Mouse (Mus musculus): ENCODE measurements around the gene Lta.

Lta gene

DNA sequence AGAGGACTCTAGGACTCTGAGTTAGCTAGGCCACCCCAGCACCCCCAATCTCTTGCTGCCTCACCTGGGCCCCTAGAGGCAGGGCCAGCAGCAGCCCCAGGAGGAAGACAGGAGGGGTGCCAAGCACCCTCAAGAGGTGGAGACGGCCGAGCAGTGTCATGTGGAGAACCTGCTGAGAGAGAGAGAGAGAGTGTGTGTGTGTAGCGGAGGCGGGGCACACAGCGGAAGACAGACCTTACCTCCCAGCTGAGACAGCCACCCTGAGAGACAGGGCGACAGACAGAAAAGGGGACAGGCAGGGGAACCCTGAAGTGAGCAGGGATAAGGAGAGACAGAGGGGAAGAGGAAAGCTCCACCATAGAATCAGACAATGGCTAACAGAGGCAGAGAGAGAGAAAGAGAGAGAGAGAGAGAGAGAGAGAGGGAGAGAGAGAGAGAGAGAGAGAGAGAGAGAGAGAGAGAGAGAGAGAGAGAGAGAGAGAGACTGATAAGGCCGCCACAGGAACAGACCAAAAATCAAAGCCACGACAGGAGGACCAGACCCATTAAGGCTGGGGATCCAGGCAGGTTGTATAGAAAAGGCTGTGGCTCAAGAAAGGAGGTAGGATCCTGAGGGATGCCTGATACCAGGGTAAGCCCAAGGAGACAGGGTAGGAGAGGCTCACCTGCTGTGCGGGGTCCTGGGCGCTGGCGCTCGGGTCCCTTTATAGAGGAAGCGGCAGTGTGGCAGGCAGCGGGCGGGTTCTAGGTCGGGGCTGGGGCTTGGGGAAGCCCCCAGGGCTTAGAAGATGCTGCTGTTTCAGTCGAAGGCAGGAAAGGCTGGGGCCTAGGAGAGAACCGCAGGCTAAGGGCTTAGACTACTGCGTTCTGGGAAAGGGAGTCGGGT is at the start of gene Lta:
Gene Lta, minus strand, starts transcription at position 858 of the 886 bp plus-strand sequence.
- DNase-seq (ENCODE audit: extremely low spot score, low spot score): no peak

DNA sequence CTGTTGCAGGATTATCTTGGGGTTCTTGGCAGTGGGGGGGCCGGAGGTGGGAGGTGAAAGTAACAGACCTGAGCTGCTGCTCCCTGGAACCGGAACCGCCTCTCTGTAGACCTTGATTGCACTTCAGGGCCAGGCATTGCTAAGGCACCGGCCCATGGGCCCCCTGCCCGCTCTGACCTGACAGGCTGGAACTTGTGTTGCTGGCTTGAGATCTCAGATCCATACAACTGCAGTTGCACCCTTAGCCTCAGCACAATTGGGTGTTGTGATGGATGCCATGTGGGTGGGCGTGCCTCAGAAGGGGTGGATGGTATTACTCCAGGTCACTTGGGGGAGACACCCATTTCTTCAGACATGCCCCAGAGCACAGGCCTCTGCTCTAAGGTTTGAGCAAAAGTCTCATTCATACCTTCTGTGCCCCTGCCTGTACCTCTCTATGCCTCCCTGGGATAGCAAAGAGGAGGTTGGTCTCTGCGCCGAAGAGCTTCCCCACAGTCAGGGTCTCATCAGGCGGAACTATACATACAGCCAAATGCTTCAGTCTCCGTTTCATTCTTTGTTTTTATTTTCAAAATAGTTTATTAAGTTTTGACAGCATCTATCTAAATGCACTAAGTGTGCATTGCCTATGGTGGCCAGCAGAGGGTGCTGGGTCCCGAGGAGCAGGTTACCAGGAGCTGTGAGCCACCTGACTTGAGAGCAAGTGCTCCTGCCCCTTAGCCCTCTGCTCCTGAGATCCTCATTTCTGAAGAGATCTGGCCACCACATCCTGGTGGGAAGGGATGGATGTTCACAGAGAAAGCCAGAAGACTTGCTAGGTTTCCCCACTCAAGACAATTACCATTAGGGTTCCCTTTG is 49.3 kb upstream of the Lta start:
- DNase-seq (ENCODE audit: extremely low spot score, low spot score): peak; percentile 58

DNA sequence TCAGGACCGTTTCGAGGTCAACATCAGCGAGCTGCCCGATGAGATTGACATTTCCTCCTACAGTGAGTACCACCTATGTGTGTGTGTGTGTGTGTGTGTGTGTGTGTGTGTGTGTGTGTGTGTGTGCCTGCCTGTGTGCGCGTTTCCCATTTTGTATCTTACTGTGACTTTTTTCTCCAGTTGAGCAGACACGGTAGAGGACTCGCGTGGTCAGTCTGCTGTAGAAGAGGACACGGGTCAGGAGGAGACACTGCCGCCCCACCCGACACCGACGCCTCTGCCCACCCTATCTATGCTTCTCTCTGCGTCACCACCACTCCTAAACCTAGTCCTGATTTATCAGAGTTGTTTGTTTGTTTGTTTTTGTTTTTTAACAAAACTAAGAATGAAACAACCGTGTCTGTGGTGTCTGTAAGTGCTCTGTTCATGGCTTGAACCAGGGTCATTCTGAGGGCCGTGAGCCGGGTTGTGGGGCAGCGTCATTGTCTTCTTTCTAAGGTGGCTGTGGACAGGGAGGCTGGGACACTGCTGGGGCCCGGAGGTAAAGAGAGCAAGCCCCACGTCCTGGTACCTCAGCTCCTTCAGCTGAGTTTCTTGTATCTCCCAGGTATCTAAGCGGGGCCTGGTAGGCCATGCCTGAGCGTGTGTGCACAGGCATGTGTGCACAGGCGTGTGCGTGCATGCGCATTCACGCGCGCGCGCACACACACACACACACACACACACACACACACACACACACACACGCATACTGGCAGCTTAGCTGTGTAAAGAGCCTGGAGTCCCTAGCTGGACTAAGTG is 48.3 kb upstream of the Lta start:
- no peak for DNase-seq (ENCODE audit: extremely low spot score, low spot score)

- no peak for DNase-seq (ENCODE audit: extremely low spot score, low spot score)
Measured at GRCm38 (mm10) chr17:35252619-35253292, 47.6 kb upstream of the Lta start.

GRCm38 (mm10) chr17:35251981-35252380 is 46.8 kb upstream of the Lta start:
- DNase-seq (ENCODE audit: extremely low spot score, low spot score): no peak

DNA sequence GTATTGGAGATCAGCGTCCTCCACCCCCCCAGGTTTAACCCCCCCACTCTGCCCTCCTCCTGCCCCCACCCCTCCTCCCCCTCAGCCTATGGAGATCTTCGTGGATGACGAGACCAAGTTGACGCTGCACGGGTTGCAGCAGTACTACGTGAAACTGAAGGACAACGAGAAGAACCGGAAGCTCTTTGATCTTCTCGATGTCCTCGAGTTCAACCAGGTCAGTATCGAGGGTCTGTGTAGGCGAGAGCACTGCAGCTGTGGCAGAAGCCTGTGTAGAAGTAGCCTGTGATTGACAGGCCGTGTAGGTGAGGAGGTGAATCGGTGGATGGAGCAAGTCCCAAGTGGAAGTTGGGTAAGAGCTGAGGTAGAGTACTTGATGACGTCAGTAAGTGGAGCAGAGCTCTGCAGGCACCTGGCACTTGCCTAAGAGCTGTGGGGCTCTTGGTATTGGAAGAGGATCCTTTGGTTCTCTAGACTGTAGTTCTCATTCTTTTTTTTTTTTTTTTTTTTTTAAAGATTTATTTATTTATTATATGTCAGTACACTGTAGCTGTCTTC is 46.1 kb upstream of the Lta start:
- DNase-seq (ENCODE audit: extremely low spot score, low spot score): no peak

DNA sequence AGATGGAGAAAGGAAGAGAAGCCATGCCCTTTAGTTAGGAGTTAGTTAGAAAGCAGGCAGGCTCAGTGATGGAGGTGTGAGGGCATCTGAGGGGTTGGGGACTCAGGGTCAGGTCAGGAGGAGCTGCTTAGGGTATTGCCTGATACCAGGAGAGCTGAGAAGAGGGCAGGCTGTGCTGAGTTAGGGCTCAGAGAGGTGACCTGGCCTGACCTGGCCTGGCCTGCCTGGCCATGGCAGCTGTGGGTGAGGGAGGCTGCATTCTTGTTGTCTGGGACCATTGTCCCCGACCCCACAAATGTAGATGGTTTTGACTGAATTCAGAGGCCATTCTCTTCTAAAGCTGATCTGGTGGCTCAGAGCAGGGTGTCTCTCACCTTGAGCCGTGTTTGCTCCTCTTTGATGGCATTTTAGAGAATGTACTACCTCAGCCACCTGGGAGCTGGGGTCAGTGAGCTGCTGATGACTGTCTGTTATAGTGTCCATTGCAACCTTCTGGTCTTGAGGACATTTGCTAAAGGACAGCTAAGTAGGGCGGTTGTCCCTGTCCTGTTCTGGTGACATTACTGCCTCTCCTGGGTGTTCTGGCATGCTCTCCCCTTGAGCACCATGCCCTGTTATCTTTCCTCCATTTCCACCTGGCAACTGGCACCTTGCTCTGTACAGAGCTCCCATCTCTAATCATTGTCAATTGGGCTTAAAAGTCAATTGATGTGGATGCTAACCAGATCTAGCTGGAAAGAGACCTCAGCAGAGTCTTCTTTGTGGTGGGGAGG is 45.4 kb upstream of the Lta start:
- DNase-seq (ENCODE audit: extremely low spot score, low spot score): no peak

DNA sequence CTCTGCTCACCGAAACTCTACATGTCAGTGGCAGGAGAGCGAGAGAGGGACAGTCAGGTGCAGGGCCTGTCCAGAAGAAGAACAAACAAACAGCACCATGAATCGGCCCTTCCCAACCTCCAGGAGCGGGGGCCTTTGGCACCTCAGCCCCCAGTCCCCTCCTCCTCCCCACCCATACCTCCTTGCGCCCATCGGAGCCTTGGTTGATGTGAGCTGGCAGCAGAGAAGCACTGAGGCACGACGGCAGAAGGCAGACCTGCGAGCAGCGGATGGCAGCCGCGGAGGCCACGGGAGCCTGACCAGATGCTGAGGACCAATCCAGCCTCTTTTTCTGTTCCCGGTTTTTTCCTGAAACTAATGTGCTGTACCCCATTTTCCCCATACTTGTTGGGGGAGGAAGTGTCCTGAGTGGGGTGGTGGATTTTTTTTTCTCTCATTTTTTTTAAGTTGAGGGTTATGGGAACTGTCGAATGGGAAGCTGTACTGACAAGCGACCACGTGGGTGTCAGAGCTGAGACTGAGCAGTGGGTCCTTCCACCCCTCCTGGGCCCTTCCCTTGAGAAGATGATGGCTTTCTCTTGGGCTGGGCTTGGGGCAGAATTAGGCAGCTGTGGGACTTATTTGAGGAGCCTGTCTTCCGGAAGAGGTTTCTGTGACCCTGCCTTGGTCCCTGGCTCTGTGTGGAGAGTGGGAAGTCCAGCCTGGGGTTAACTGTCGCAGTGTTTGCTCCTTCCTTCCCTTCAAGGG is 44.5 kb upstream of the Lta start:
- no peak for DNase-seq (ENCODE audit: extremely low spot score, low spot score)

- no peak for DNase-seq (ENCODE audit: extremely low spot score, low spot score)
Measured at GRCm38 (mm10) chr17:35248986-35249385, 43.8 kb upstream of the Lta start.

GRCm38 (mm10) chr17:35247144-35247543 is 42.0 kb upstream of the Lta start:
- DNase-seq (ENCODE audit: extremely low spot score, low spot score): no peak

GRCm38 (mm10) chr17:35245731-35246623 is 40.8 kb upstream of the Lta start:
- DNase-seq (ENCODE audit: extremely low spot score, low spot score): no peak

DNA sequence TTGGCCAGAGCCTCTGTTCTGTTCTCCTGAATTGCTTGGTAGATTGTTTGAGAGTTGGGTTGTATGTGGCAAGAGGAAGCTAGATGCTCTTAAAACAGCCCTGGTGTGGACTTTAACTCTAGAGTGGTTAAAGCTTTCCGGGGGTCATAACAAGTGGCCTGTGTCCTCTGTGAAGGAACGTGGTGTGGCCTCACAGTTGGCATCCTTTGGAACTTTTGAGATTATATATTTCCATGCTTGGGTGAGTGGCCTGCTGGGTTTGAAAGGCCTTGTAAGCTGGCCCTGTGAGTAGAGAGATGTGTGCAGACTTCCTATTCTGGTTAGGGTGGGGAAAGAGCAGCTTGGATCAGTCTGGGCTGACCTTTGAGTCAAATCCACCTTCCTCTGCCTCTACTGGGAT is 39.8 kb upstream of the Lta start:
- no peak for DNase-seq (ENCODE audit: extremely low spot score, low spot score)

DNA sequence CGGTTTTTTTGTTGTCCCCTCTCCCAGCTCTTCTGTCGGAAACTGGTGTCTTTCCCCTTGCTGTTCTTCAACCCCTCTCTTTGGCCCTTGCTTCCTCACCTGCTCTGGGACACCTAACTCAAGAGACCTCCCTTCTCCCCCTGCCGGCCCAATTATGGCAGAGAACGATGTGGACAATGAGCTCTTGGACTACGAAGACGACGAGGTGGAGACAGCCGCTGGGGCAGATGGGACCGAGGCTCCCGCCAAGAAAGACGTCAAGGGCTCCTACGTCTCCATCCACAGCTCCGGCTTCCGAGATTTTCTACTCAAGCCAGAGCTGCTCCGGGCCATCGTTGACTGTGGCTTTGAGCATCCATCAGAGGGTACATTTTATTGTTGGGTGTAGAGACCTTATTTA is 37.9 kb upstream of the Lta start:
- peak; percentile 57 for DNase-seq (ENCODE audit: extremely low spot score, low spot score)

GRCm38 (mm10) chr17:35242015-35242941 is 37.1 kb upstream of the Lta start:
- DNase-seq (ENCODE audit: extremely low spot score, low spot score): peak; percentile 77

- peak; percentile 96 for DNase-seq (ENCODE audit: extremely low spot score, low spot score)
Measured at GRCm38 (mm10) chr17:35241305-35242014, 36.3 kb upstream of the Lta start, which contains the start of gene Ddx39b. Ddx39b (plus strand) TSS chr17:35241746.
